Mouse (Mus musculus): ENCODE results near the gene Gm8369. TPM values are rescaled to one million over a fixed set of nuclear protein-coding genes. Genes with fewer than 3 reads are reported as not detected.
"Not testable (repeated sequence)": the region's sequence is repeated elsewhere in the genome, so short reads cannot be mapped to it uniquely, and the experiment has no call there.

The Gm8369 gene
- not detected in 2 replicates for polyA plus RNA-seq (2014; fragmentation: Nextera tagmentation; extraction: Ambion mirVana)

DNA sequence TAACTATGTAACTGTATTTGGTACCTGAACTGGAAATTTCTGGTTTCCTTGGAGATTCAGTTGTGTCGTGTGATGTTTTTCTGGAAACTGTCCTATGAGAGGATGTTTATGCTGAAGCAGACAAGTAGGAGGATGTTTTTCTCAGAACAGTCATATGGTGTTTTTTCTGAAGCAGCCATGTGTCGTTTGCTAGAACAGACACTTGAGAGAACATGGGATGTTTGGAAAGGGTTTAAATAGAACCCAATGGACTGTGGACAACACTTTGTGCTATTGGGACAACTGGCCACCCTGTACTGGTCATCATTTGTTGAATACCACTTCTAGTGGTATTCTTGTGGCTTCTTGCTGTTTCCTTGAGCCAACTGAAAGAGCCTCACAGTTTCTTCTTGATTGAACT lies at the start of gene Gm8369:
Gene Gm8369 (plus strand): TSS at position 193 of the 400 bp plus-strand sequence.
- Histone ChIP-seq H3K4me3 (ENCODE audit: low read depth, low read length) (no peak within 1 kb of the TSS), H3K27ac (replicated peaks; ENCODE audit: low read depth, low read length) (no peak within 1 kb of the TSS), H3K36me3 (ENCODE audit: control insufficient read depth, insufficient read depth, low read length) (no peaks in the 10 kb centered on the region), H3K4me2 (ENCODE audit: low read depth, severe bottlenecking) (no peak within 1 kb of the TSS), H3K27me3 (ENCODE audit: control insufficient read depth, insufficient read depth, low read length) (no peaks in the 10 kb centered on the region), H3K9ac (ENCODE audit: low read length) (no peak within 1 kb of the TSS), H3K9me3 (ENCODE audit: control insufficient read depth, low read length) (no peaks in the 10 kb centered on the region), H3K4me1 (ENCODE audit: control insufficient read depth, insufficient read depth, low read length) (no peaks in the 10 kb centered on the region)
- DNase-seq (ENCODE audit: low spot score) (no peak), ATAC-seq (ENCODE audit: insufficient number of reproducible peaks, low FRiP score, low TSS enrichment, low read depth) (no peak)
- WGBS, result 84% methylated on average over 2 of the region's 2 CpGs

DNA sequence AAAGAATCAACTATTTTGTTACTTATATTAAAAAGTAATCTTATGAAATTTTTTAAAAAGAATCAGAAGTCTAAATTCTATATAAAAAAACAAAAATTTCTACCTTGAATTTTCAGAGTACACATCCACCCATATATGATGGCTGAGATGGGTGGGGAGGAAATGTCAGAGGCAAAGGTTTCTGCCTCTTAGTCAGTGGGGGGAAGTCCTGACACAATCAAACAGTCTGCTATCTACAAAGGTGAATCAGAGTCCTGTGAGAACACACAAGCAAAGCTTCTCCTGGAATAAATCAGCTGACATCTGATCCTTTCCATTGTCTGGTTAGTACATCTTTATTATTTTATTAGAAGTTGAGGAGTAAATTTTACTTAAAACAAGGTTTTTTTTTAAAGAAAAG lies 42.4 kb upstream of the Gm8369 start, which contains the start of gene Ms4a4b:
Gene Ms4a4b (plus strand): TSS at position 216 of the 400 bp plus-strand sequence.
- H3K36me3 ChIP-seq (ENCODE audit: control insufficient read depth, insufficient read depth, low read length), result no peaks in the 10 kb centered on the region
- H3K9me3 ChIP-seq (ENCODE audit: control insufficient read depth, low read length), result no peaks in the 10 kb centered on the region
- H3K4me2 ChIP-seq (ENCODE audit: low read depth, severe bottlenecking), result no peak within 1 kb of the TSS
- no peak within 1 kb of the TSS for H3K9ac ChIP-seq (ENCODE audit: low read length)
- no peak within 1 kb of the TSS for H3K27ac ChIP-seq (replicated peaks; ENCODE audit: low read depth, low read length)
- no peaks in the 10 kb centered on the region for H3K4me1 ChIP-seq (ENCODE audit: control insufficient read depth, insufficient read depth, low read length)
- ATAC-seq (ENCODE audit: insufficient number of reproducible peaks, low FRiP score, low TSS enrichment, low read depth), result no peak
- H3K27me3 ChIP-seq (ENCODE audit: control insufficient read depth, insufficient read depth, low read length), result no peaks in the 10 kb centered on the region
- no peak within 1 kb of the TSS for H3K4me3 ChIP-seq (ENCODE audit: low read depth, low read length)
- DNase-seq (ENCODE audit: low spot score), result no peak

DNA sequence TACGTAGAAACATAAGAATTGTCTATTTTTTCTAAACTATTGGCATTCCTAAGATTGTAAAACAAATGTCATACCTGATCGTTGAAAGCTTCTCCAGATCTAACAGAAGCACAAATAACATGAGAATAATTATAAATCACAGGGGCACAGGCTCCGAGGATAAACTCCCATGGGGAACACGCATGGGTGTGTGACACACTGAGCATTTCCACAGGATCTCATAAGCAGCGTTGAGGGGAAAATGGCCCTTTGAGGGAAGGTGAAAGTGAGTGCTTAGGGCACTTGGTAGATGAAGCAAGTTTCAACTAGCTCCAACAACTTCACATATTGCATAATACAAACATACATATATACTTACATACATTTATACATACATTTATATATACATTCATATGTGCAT lies 41.8 kb upstream of the Gm8369 start:
- Histone ChIP-seq H3K9me3 (ENCODE audit: control insufficient read depth, low read length) (no peaks in the 10 kb centered on the region), H3K27me3 (ENCODE audit: control insufficient read depth, insufficient read depth, low read length) (no peaks in the 10 kb centered on the region), H3K4me1 (ENCODE audit: control insufficient read depth, insufficient read depth, low read length) (no peaks in the 10 kb centered on the region), H3K4me2 (ENCODE audit: low read depth, severe bottlenecking) (no peak overlapping the region), H3K4me3 (ENCODE audit: low read depth, low read length) (no peak overlapping the region), H3K27ac (replicated peaks; ENCODE audit: low read depth, low read length) (no peak overlapping the region), H3K9ac (ENCODE audit: low read length) (no peak overlapping the region), H3K36me3 (ENCODE audit: control insufficient read depth, insufficient read depth, low read length) (no peaks in the 10 kb centered on the region)
- 85% methylated on average over 5 of the region's 5 CpGs for WGBS
- no peak for DNase-seq (ENCODE audit: low spot score)
- no peak for ATAC-seq (ENCODE audit: insufficient number of reproducible peaks, low FRiP score, low TSS enrichment, low read depth)

DNA sequence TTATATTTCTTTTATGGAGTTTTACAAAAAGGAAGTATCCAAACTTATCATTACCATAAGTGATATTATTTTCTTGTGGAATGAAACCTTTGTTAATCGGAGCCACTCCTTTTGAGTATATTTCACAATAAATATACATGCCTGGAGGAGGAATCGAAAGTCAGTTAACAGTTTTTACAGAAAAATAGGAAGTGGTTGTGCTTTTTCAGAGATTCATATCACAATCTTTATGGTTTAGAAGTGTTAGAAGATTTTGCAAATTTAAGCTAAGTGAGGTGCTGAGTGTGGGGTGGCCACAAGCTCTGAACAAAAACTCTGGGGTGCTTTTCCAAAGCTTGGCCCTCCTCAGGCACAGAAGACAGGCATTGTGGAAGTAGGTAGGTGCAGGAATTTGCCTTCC lies 38.5 kb upstream of the Gm8369 start:
- Histone ChIP-seq H3K4me2 (ENCODE audit: low read depth, severe bottlenecking) (no peak overlapping the region), H3K4me1 (ENCODE audit: control insufficient read depth, insufficient read depth, low read length) (no peaks in the 10 kb centered on the region), H3K27me3 (ENCODE audit: control insufficient read depth, insufficient read depth, low read length) (no peaks in the 10 kb centered on the region), H3K36me3 (ENCODE audit: control insufficient read depth, insufficient read depth, low read length) (no peaks in the 10 kb centered on the region), H3K4me3 (ENCODE audit: low read depth, low read length) (no peak overlapping the region), H3K27ac (replicated peaks; ENCODE audit: low read depth, low read length) (no peak overlapping the region), H3K9me3 (ENCODE audit: control insufficient read depth, low read length) (no peaks in the 10 kb centered on the region), H3K9ac (ENCODE audit: low read length) (no peak overlapping the region)
- ATAC-seq (ENCODE audit: insufficient number of reproducible peaks, low FRiP score, low TSS enrichment, low read depth) (no peak), DNase-seq (ENCODE audit: low spot score) (no peak)
- WGBS, result 91% methylated on average over 2 of the region's 2 CpGs

DNA sequence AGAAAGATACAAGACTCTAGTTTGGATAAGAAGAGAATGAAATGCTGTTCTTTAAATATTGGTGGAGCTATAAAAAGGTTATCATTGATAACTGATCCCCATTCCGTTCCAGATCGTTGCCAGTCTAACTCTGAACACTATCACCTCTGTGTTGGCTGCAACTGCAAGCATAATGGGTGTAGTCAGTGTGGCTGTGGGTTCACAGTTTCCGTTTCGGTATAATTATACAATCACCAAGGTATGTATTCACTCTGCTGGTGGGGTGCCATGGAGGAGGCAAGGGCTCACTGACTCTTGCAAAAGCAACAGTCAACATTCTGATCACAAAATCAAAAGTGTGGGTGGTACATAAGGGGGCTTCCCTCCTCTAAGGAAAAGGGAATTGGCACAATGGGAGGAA lies 26.7 kb upstream of the Gm8369 start:
- H3K4me3 ChIP-seq (ENCODE audit: low read depth, low read length); H3K9me3 ChIP-seq (ENCODE audit: control insufficient read depth, low read length); ATAC-seq (ENCODE audit: insufficient number of reproducible peaks, low FRiP score, low TSS enrichment, low read depth); DNase-seq (ENCODE audit: low spot score); H3K4me2 ChIP-seq (ENCODE audit: low read depth, severe bottlenecking); H3K27ac ChIP-seq (replicated peaks; ENCODE audit: low read depth, low read length); H3K27me3 ChIP-seq (ENCODE audit: control insufficient read depth, insufficient read depth, low read length); H3K4me1 ChIP-seq (ENCODE audit: control insufficient read depth, insufficient read depth, low read length); H3K9ac ChIP-seq (ENCODE audit: low read length); H3K36me3 ChIP-seq (ENCODE audit: control insufficient read depth, insufficient read depth, low read length): not testable (repeated sequence)
- 88% methylated on average over 2 of the region's 4 CpGs for WGBS

DNA sequence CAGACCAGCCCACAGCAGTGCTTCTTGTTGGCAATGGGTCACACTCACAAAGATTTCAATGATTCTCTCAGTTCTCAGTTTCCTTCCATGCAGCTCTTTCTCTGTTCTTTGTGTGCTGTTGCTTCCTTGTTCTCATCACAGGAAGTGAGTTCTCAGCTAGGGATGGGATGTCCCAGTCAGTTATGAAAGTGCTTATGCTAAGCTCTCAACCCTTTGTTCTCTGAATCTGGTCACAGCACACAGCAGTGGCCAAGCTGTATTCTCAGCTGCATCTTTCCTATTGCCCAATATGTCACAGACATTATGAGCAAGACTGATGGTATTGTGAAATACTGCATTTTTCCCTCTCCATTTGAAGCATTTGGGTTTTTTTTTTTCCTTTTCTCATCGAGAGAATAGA lies 20.9 kb upstream of the Gm8369 start:
- not testable (repeated sequence) for H3K27ac ChIP-seq (replicated peaks; ENCODE audit: low read depth, low read length); H3K27me3 ChIP-seq (ENCODE audit: control insufficient read depth, insufficient read depth, low read length); H3K9ac ChIP-seq (ENCODE audit: low read length); ATAC-seq (ENCODE audit: insufficient number of reproducible peaks, low FRiP score, low TSS enrichment, low read depth); H3K4me2 ChIP-seq (ENCODE audit: low read depth, severe bottlenecking); H3K4me1 ChIP-seq (ENCODE audit: control insufficient read depth, insufficient read depth, low read length); DNase-seq (ENCODE audit: low spot score); H3K4me3 ChIP-seq (ENCODE audit: low read depth, low read length); H3K36me3 ChIP-seq (ENCODE audit: control insufficient read depth, insufficient read depth, low read length); H3K9me3 ChIP-seq (ENCODE audit: control insufficient read depth, low read length)
- WGBS, result 67% methylated on average over 1 of the region's 1 CpGs

DNA sequence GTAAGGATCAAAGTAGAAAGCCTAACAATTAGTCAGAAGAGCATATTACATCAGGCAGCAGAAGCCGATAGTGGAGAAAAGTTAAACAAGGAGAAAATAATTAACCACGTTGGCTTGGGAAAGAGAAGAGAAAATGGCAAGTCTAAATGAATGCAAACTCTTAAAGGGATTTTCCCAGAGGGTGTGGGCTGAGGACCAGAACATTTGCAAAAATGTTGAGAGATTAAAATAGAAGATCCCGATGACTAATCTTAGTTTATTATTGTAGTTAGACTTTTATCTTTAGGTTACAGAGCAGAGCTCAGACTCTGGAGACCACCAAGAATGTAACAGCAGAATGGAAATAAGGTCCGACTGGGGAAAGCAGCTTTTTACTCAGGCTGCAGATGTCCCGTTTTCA lies 19.3 kb upstream of the Gm8369 start:
- Histone ChIP-seq H3K36me3 (ENCODE audit: control insufficient read depth, insufficient read depth, low read length) (no peaks in the 10 kb centered on the region), H3K4me1 (ENCODE audit: control insufficient read depth, insufficient read depth, low read length) (no peaks in the 10 kb centered on the region), H3K9me3 (ENCODE audit: control insufficient read depth, low read length) (no peaks in the 10 kb centered on the region), H3K27ac (replicated peaks; ENCODE audit: low read depth, low read length) (no peak overlapping the region), H3K4me3 (ENCODE audit: low read depth, low read length) (no peak overlapping the region), H3K27me3 (ENCODE audit: control insufficient read depth, insufficient read depth, low read length) (no peaks in the 10 kb centered on the region), H3K9ac (ENCODE audit: low read length) (no peak overlapping the region), H3K4me2 (ENCODE audit: low read depth, severe bottlenecking) (no peak overlapping the region)
- 76% methylated on average over 5 of the region's 5 CpGs for WGBS
- DNase-seq (ENCODE audit: low spot score), result no peak
- no peak for ATAC-seq (ENCODE audit: insufficient number of reproducible peaks, low FRiP score, low TSS enrichment, low read depth)

DNA sequence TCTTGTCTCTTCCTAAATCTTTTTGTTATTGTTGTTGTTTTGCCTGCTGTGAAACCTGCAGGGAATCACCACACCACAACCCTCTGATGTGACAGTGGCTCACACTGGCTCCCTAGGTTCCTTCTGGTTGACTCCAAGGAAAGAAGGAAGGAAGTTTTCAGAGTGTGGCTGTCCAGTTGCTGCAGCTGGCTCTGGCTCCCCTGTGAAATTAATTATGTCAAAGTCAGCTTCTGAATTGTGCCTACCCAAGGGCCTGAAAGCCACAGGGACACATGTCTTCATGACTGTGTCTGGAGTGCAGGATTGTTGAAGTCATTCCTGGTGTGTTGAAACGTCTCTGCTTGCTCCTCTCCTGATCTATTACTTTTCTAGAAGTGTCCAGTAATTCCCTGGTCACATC lies 17.4 kb upstream of the Gm8369 start:
- H3K27ac ChIP-seq (replicated peaks; ENCODE audit: low read depth, low read length); H3K27me3 ChIP-seq (ENCODE audit: control insufficient read depth, insufficient read depth, low read length); H3K4me3 ChIP-seq (ENCODE audit: low read depth, low read length); H3K9me3 ChIP-seq (ENCODE audit: control insufficient read depth, low read length); H3K4me2 ChIP-seq (ENCODE audit: low read depth, severe bottlenecking); H3K36me3 ChIP-seq (ENCODE audit: control insufficient read depth, insufficient read depth, low read length); H3K9ac ChIP-seq (ENCODE audit: low read length); H3K4me1 ChIP-seq (ENCODE audit: control insufficient read depth, insufficient read depth, low read length); DNase-seq (ENCODE audit: low spot score); ATAC-seq (ENCODE audit: insufficient number of reproducible peaks, low FRiP score, low TSS enrichment, low read depth): not testable (repeated sequence)
- 74% methylated on average over 1 of the region's 1 CpGs for WGBS

DNA sequence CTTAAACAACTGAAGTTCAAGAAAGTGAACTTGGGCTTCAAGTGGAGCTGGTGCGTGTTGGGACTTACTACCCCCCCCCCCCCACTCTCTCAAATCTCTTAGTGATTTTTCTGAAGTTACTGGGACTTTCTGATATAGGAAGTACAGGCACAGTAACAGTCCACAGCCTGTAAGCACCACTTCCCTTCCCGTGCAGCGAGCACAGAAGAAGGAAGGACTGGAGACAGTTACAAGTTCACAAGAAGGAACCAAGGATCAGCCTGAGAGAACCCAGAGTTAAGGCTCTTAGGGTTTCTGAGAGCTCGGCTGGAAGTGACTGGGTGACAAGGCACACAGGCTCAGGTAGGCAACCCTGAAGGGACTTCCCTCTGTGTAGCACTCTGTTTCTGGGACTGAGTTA lies 16.5 kb upstream of the Gm8369 start, which contains the start of gene Ms4a6c:
Gene Ms4a6c (plus strand): TSS at position 152 of the 400 bp plus-strand sequence.
- not testable (repeated sequence) for H3K27me3 ChIP-seq (ENCODE audit: control insufficient read depth, insufficient read depth, low read length); H3K4me3 ChIP-seq (ENCODE audit: low read depth, low read length); H3K27ac ChIP-seq (replicated peaks; ENCODE audit: low read depth, low read length); DNase-seq (ENCODE audit: low spot score); H3K4me1 ChIP-seq (ENCODE audit: control insufficient read depth, insufficient read depth, low read length); H3K4me2 ChIP-seq (ENCODE audit: low read depth, severe bottlenecking); H3K9ac ChIP-seq (ENCODE audit: low read length); ATAC-seq (ENCODE audit: insufficient number of reproducible peaks, low FRiP score, low TSS enrichment, low read depth); H3K9me3 ChIP-seq (ENCODE audit: control insufficient read depth, low read length); H3K36me3 ChIP-seq (ENCODE audit: control insufficient read depth, insufficient read depth, low read length)
- 79% methylated on average over 4 of the region's 4 CpGs for WGBS
